Mouse (Mus musculus) gonadal fat pad, adult 2 months (tissue): ENCODE data around the gene Cul7. TPM values are rescaled to one million over a fixed set of nuclear protein-coding genes. Genes with fewer than 3 reads are reported as not detected.

Experiments used
- DNase-seq: peaks from one replicate; pipeline ENCODE4 v3.0.0-alpha.2; 2012; ENCODE audit warnings: low read depth
- polyA plus RNA-seq: library from polyadenylated mRNA; depleted of rRNA; stranded (reverse); fragments of >200 nt; gene quantifications from 2 replicates; pipeline ENCODE4 v1.2.3, GENCODE M21; 2012; rRNA removed

Gene Cul7
- polyA plus RNA-seq, 1 experiment: 42.4 TPM

DNA sequence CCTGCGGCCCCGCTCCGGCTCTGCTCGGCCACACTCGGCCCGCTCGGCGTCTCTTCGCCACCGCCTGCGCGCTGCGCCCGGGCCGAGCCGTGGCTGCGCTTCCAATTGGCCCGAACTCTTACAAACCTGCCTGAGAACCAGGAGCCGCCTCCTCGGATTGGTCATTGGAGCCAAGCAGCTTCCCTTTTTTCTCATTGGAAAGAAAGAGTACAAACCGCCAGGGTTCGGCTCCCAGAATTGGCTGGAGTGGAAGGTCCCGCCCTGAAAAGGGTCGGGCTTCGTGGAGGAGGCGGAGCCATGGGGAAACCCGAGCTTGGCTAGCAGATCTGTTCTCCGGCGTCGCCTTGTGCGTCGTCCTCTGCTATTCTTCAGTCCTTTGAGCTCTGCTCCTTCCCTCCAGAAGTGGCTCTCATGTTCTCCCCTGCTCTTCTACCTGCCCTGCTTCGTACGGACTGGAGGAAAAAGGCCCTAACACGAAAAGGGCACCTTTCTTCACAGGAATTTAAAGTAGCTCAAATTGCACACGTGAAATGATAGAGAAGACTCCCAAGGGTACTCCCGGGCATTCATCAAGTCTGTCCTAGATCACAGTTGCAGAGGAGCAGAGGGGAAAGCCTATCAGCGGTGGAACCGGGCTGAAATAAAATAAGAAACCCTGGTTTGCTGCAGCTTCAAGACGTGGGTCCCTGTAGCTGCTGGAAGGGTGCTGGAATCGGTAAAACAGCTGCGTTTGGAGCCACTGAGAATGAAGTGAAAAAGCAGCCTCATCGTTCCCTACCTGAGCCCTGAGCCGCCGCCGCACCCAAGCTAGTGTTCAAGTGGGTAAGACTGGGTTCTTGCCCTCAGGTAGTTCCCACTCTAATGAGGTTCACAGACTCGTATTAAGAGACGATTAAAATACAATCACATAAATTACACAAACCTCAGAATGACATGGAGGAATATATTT is 55.0 kb downstream of the Cul7 start, which contains the start of gene Ppp2r5d:
Gene Ppp2r5d, minus strand, starts transcription at position 225 of the 949 bp plus-strand sequence.
- peak; percentile 88 for DNase-seq

DNA sequence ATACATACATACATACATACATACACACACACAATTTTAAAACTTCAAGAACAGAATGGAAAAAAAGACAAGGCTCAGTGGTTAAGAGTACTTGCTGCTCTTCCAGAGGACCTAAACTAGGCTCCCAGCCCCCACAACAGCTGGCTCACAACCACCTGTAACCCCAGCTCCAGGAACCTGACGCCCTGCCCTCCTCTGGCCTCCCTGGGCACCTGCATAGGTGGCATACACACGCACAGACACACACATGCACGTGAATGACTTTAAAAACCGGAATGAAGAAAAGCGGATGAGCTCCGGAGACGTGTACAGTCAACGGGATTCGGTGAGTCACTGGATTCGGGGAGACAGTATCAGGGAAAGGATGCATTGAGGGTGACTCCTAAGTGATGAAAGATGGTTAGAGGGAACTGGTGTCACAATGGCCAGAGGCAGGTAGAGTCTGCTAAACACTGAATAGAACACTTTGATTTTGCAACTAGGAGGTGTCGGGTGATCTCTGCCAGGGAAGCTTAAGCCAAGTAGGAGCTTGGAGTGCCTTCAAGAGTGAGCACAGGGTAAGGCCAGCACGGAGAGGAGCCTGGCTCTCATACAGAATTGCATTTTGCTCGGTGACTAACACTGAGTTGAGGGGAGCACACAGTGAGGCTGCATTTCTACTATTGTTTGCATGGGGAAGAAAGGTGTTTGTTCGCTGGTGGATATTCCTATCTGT is 56.4 kb downstream of the Cul7 start:
- peak; percentile 87 for DNase-seq

DNA sequence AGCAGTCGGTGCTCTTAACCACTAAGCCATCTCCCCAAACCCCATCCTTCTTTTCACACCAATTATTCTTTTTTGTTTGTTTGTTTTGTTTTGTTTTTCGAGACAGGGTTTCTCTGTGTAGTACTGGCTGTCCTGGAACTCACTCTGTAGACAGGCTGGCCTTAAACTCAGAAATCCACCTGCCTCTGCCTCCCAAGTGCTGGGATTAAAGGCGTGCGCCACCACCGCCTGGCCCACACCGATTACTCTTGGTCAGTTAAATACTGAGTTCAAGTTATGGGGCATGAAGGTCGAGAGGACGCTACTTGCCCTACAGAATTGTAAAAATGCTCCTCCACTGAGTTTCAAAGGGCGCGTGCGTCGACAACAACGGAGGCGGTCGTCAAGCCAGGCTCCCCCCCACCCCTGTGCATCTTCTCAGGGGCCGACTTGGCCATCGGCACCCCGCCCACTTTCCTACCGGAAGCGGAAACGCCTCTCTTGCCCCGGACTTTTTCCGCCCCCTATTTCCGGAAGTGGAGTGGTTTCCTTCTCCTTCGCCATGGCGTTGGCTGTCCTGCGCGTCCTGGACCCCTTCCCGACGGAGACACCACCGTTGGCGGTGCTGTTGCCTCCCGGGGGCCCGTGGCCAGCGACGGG is 60.9 kb downstream of the Cul7 start, which contains the start of gene Pex6:
Gene Pex6, plus strand, starts transcription at position 505 of the 639 bp plus-strand sequence.
- no peak for DNase-seq

DNA sequence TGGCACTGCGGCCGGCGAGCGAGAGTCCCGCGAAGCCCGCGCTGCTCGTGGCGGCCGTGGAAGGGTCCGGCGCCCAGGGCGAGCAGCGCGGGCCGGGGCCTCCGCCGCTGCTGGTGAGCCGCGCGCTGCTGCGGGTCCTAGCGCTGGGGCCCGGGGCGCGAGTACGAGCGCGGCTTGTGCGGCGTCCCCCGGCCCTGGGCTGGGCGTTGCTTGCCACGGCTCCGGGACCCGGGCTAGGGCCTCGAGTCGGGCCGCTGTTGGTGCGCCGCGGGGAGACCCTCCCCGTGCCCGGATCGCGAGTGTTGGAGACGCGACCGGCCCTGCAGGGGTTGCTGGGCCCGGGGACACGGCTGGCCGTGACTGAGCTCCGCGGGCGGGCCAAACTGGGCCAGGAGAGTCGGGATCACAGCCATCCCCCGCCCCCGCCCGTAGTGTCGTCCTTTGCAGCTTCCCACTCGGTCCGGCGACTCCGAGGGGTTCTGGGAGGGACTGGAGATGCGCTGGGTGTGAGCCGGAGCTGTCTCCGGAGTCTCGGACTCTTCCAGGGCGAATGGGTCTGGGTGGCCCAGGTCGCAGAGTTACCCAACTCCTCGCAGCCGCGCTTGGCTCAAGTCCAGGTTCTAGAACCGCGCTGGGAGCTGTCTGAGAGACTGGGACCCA is 61.6 kb downstream of the Cul7 start:
- no peak for DNase-seq

DNA sequence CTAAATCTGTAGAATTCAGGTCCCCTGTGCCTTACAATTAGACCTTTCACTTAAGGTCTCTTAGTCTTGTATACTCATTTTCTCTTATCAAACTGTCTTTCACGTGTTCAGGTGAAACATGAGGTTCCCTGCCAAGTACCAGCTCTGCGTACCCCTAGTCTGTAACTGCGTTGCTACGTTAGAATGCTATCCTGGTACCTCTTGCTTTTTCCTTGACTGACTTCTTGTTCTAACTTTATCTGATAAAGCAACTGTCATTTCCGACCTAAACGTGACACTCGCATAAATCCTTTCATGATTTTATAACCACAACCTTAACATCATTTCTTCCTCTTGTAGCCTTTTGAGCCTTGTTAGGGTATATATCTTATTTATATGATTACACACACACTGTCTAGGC is 62.3 kb downstream of the Cul7 start:
- no peak for DNase-seq

DNA sequence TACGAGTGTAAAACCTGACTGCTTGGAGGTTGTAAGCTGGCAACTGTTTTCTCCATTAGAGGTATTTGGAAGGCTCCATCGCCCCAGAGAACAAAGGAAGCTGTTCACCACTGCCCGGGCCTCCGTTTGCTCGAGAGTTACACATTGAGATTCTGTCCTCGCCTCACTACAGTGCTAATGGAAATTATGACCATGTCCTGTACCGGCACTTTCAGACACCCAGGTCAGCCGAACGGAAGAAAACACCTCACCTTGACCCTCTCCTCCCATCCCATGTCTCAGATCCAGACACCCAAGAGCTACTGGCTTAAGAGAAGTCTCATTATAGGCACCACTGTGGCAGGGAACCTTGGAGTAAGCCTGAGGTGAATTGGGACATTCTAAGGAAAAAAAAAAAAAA is 63.7 kb downstream of the Cul7 start:
- no peak for DNase-seq

Other genes with a start within 250 kb of the Cul7 start
- 0.92 and 1.1 TPM in 2 replicates for gene Crip3, start 221.4 kb upstream of the Cul7 start, polyA plus RNA-seq
- 0.10 TPM in 1 of 2 replicates, not detected in the other for gene Slc22a7, start 211.9 kb upstream of the Cul7 start, polyA plus RNA-seq
- gene Ttbk1, start 162.7 kb upstream of the Cul7 start, polyA plus RNA-seq: 0.43 and 0.56 TPM in 2 replicates
- 1.4 and 3.4 TPM in 2 replicates for gene Dnph1, start 153.6 kb upstream of the Cul7 start, polyA plus RNA-seq
- gene Cul9, start 103.9 kb upstream of the Cul7 start, polyA plus RNA-seq: 29.7 and 30.8 TPM in 2 replicates
- gene Srf, start 94.2 kb upstream of the Cul7 start, polyA plus RNA-seq: 96.7 and 114 TPM in 2 replicates
- 15.7 and 22.4 TPM in 2 replicates for gene Ptk7, start 20.8 kb upstream of the Cul7 start, polyA plus RNA-seq
- 20.2 and 20.7 TPM in 2 replicates for gene Klc4, start 4.3 kb upstream of the Cul7 start, polyA plus RNA-seq
- 60.3 and 67.8 TPM in 2 replicates for gene Mrpl2, start 4.1 kb upstream of the Cul7 start, polyA plus RNA-seq
- 32.6 and 33.5 TPM in 2 replicates for gene Rrp36, start 24.0 kb downstream of the Cul7 start, polyA plus RNA-seq
- gene Mea1, start 28.5 kb downstream of the Cul7 start, polyA plus RNA-seq: 82.6 and 97.0 TPM in 2 replicates
- 82.4 and 83.9 TPM in 2 replicates for gene Klhdc3, start 30.6 kb downstream of the Cul7 start, polyA plus RNA-seq
- gene Ppp2r5d, start 54.8 kb downstream of the Cul7 start, polyA plus RNA-seq: 44.3 and 44.5 TPM in 2 replicates
- 39.0 and 42.4 TPM in 2 replicates for gene Pex6, start 61.1 kb downstream of the Cul7 start, polyA plus RNA-seq
- gene Gnmt, start 78.8 kb downstream of the Cul7 start, polyA plus RNA-seq: 12.3 and 16.7 TPM in 2 replicates
- gene Cnpy3, start 101.9 kb downstream of the Cul7 start, polyA plus RNA-seq: 59.9 and 60.0 TPM in 2 replicates
- gene Ptcra, start 113.4 kb downstream of the Cul7 start, polyA plus RNA-seq: not detected in 2 replicates
- 177 and 185 TPM in 2 replicates for gene 2310039H08Rik, start 122.3 kb downstream of the Cul7 start, polyA plus RNA-seq
- 21.7 and 27.0 TPM in 2 replicates for gene Rpl7l1, start 132.3 kb downstream of the Cul7 start, polyA plus RNA-seq
- 7.5 and 18.0 TPM in 2 replicates for gene Bicral, start 208.1 kb downstream of the Cul7 start, polyA plus RNA-seq
- 25.3 and 29.6 TPM in 2 replicates for gene Tbcc, start 240.3 kb downstream of the Cul7 start, polyA plus RNA-seq